Mouse (Mus musculus): ENCODE measurements around the gene Mta2. TPM values are rescaled to one million over a fixed set of nuclear protein-coding genes. Genes with fewer than 3 reads are reported as not detected.

Gene Mta2
- polyA plus RNA-seq, 1 experiment = 26.9 TPM

GRCm38 (mm10) chr19:8975491-8975890, 33.8 kb downstream of the Mta2 start:
- Histone ChIP-seq H3K4me1 (ENCODE audit: control insufficient read depth, insufficient read depth, low read length) (no peaks in the 10 kb centered on the region; the same call in 1 of the 2 replicates), H3K4me3 (replicated peaks; ENCODE audit: extremely low read depth, low read depth, low read length) (no peak overlapping the region)
- DNase-seq = no peak
- WGBS = 95% methylated on average over 2 of the region's 2 CpGs
- TF ChIP-seq POLR2A (IDR thresholded peaks at IDR 0.05; ENCODE audit: borderline replicate concordance, extremely low read depth, low read depth, low read length) (no peak), CTCF (IDR thresholded peaks at IDR 0.05; ENCODE audit: insufficient read depth, low read length) (no peak)

- Histone ChIP-seq H3K4me3 (replicated peaks; ENCODE audit: extremely low read depth, low read depth, low read length) (peak overlapping the region; percentile 4), H3K4me1 (ENCODE audit: control insufficient read depth, insufficient read depth, low read length) (peaks cover 3% of the 10 kb centered on the region; the same call in 1 of the 2 replicates)
- TF ChIP-seq CTCF (IDR thresholded peaks at IDR 0.05; ENCODE audit: insufficient read depth, low read length) (peak; percentile 96), POLR2A (IDR thresholded peaks at IDR 0.05; ENCODE audit: borderline replicate concordance, extremely low read depth, low read depth, low read length) (no peak)
- no peak for DNase-seq
- WGBS = 42% methylated on average over 3 of the region's 3 CpGs
Measured at GRCm38 (mm10) chr19:8976535-8976934, 34.9 kb downstream of the Mta2 start.

GRCm38 (mm10) chr19:8980771-8981170, 39.1 kb downstream of the Mta2 start:
- WGBS = 56% methylated on average over 5 of the region's 5 CpGs
- DNase-seq = no peak
- Histone ChIP-seq H3K4me1 (ENCODE audit: control insufficient read depth, insufficient read depth, low read length) (peaks cover 31% of the 10 kb centered on the region), H3K4me3 (replicated peaks; ENCODE audit: extremely low read depth, low read depth, low read length) (no peak overlapping the region)
- TF ChIP-seq CTCF (IDR thresholded peaks at IDR 0.05; ENCODE audit: insufficient read depth, low read length) (no peak), POLR2A (IDR thresholded peaks at IDR 0.05; ENCODE audit: borderline replicate concordance, extremely low read depth, low read depth, low read length) (no peak)

GRCm38 (mm10) chr19:8981450-8982168, 39.9 kb downstream of the Mta2 start:
- no peak for TF ChIP-seq CTCF (IDR thresholded peaks at IDR 0.05; ENCODE audit: insufficient read depth, low read length)
- TF ChIP-seq POLR2A (IDR thresholded peaks at IDR 0.05; ENCODE audit: borderline replicate concordance, extremely low read depth, low read depth, low read length) = no peak
- no peak for DNase-seq
- H3K4me3 ChIP-seq (replicated peaks; ENCODE audit: extremely low read depth, low read depth, low read length) = no peak overlapping the region
- 52% methylated on average over 2 of the region's 2 CpGs for WGBS
- H3K4me1 ChIP-seq (ENCODE audit: control insufficient read depth, insufficient read depth, low read length) = peaks cover 34% of the 10 kb centered on the region

GRCm38 (mm10) chr19:8982303-8983149, 40.9 kb downstream of the Mta2 start:
- no peak overlapping the region for H3K4me3 ChIP-seq (replicated peaks; ENCODE audit: extremely low read depth, low read depth, low read length)
- H3K4me1 ChIP-seq (ENCODE audit: control insufficient read depth, insufficient read depth, low read length) = peaks cover 34% of the 10 kb centered on the region
- TF ChIP-seq POLR2A (IDR thresholded peaks at IDR 0.05; ENCODE audit: borderline replicate concordance, extremely low read depth, low read depth, low read length) = no peak
- no peak for TF ChIP-seq CTCF (IDR thresholded peaks at IDR 0.05; ENCODE audit: insufficient read depth, low read length)
- DNase-seq = no peak
- 44% methylated on average over 5 of the region's 5 CpGs for WGBS

GRCm38 (mm10) chr19:8983150-8983650, 41.5 kb downstream of the Mta2 start:
- no peak overlapping the region for H3K4me3 ChIP-seq (replicated peaks; ENCODE audit: extremely low read depth, low read depth, low read length)
- WGBS = 11% methylated on average over 4 of the region's 4 CpGs
- DNase-seq = peak; percentile 55
- TF ChIP-seq CTCF (IDR thresholded peaks at IDR 0.05; ENCODE audit: insufficient read depth, low read length) (no peak), POLR2A (IDR thresholded peaks at IDR 0.05; ENCODE audit: borderline replicate concordance, extremely low read depth, low read depth, low read length) (no peak)
- H3K4me1 ChIP-seq (ENCODE audit: control insufficient read depth, insufficient read depth, low read length) = peaks cover 34% of the 10 kb centered on the region

GRCm38 (mm10) chr19:8984255-8984868, 42.7 kb downstream of the Mta2 start:
- Histone ChIP-seq H3K4me1 (ENCODE audit: control insufficient read depth, insufficient read depth, low read length) (peaks cover 38% of the 10 kb centered on the region), H3K4me3 (replicated peaks; ENCODE audit: extremely low read depth, low read depth, low read length) (no peak overlapping the region)
- WGBS = 12% methylated on average over 7 of the region's 7 CpGs
- TF ChIP-seq POLR2A (IDR thresholded peaks at IDR 0.05; ENCODE audit: borderline replicate concordance, extremely low read depth, low read depth, low read length) (no peak), CTCF (IDR thresholded peaks at IDR 0.05; ENCODE audit: insufficient read depth, low read length) (no peak)
- DNase-seq = peak; percentile 62

GRCm38 (mm10) chr19:8985891-8986290, 44.2 kb downstream of the Mta2 start:
- Histone ChIP-seq H3K4me1 (ENCODE audit: control insufficient read depth, insufficient read depth, low read length) (peaks cover 37% of the 10 kb centered on the region), H3K4me3 (replicated peaks; ENCODE audit: extremely low read depth, low read depth, low read length) (no peak overlapping the region)

GRCm38 (mm10) chr19:8987816-8988215, 46.1 kb downstream of the Mta2 start:
- Histone ChIP-seq H3K4me3 (replicated peaks; ENCODE audit: extremely low read depth, low read depth, low read length) (no peak overlapping the region), H3K4me1 (ENCODE audit: control insufficient read depth, insufficient read depth, low read length) (peaks cover 29% of the 10 kb centered on the region)
- TF ChIP-seq POLR2A (IDR thresholded peaks at IDR 0.05; ENCODE audit: borderline replicate concordance, extremely low read depth, low read depth, low read length) (no peak), CTCF (IDR thresholded peaks at IDR 0.05; ENCODE audit: insufficient read depth, low read length) (no peak)
- WGBS = 79% methylated on average over 2 of the region's 2 CpGs
- no peak for DNase-seq

More at GRCm38 (mm10) chr19:8985891-8986290, 44.2 kb downstream of the Mta2 start:
- no peak for TF ChIP-seq POLR2A (IDR thresholded peaks at IDR 0.05; ENCODE audit: borderline replicate concordance, extremely low read depth, low read depth, low read length)
- 44% methylated on average over 5 of the region's 5 CpGs for WGBS
- no peak for DNase-seq

All from lung, adult 2 months (tissue).